Mouse (Mus musculus) liver, postnatal 0 days (tissue): ENCODE results near the gene Rhbdf2.
"Not testable (repeated sequence)": the region's sequence is repeated elsewhere in the genome, so short reads cannot be mapped to it uniquely, and the experiment has no call there.

Source experiments
- CTCF ChIP-seq: sonication (generic); IDR thresholded peaks from 2 replicates; pipeline ENCODE4 v1.5.1; 2016; ENCODE audit warnings: antibody characterized with exemption, low read depth
- EP300 ChIP-seq: IDR thresholded peaks from 2 replicates; pipeline ENCODE4 v1.6.1; 2016; ENCODE audit warnings: antibody characterized with exemption, low read depth, mild to moderate bottlenecking

- not testable (repeated sequence) for TF ChIP-seq EP300, CTCF
These were observed 48.6 kb upstream of the Rhbdf2 start for GRCm38 (mm10) chr11:116675429-116675828.
